Mouse (Mus musculus): Measurements from ENCODE around the gene Rhno1. TPM values are rescaled to one million over a fixed set of nuclear protein-coding genes. Genes with fewer than 3 reads are reported as not detected.

Gene Rhno1
- polyA plus RNA-seq, 1 experiment = 27.3 TPM

DNA sequence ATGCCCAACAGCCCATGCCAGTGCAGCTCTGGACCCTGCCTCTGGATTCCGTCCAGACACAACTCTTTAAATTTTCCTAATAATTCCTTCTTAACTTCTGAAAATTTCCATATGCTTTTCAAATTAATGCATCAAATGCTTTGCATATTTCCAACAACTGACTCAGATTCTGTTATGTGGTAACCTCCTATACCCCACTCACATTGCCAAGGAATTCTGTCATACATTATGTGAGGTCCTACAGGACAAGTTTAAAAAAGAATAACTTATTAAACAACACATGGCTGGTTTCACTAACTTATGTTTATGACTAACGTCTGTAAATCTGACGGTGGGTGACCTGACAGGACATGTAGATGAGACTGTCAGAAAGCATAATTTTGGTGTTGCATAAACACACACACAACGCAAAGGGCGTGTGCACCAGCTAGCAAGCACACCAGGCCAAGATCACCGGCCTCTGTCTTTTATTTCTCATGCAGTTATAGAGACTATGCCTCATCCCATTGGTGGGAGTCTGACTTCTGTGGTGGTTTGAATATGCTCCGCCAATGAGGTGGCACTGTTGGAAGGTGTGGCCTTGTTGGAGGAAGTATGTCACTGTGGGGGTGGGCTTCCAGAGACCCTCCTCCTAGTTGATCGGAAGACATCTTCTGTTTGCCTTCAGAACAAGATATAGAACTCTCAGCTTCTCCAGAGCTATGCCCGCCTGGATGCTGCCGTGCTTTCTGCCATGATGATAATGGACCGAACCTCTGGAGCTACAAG, 20.6 kb downstream of the Rhno1 start:
- TF ChIP-seq CTCF (IDR thresholded peaks at IDR 0.05; ENCODE audit: low read depth, low read length) (no peak), POLR2A (IDR thresholded peaks at IDR 0.05; ENCODE audit: borderline replicate concordance, low read depth, low read length) (no peak)
- no peak overlapping the region for H3K4me3 ChIP-seq (ENCODE audit: insufficient read depth, low read length)
- H3K27ac ChIP-seq (ENCODE audit: insufficient read depth, low read depth, low read length) = no peak overlapping the region
- H3K4me1 ChIP-seq (ENCODE audit: control insufficient read depth, insufficient read depth, low read length) = peaks cover 6% of the 10 kb centered on the region

DNA sequence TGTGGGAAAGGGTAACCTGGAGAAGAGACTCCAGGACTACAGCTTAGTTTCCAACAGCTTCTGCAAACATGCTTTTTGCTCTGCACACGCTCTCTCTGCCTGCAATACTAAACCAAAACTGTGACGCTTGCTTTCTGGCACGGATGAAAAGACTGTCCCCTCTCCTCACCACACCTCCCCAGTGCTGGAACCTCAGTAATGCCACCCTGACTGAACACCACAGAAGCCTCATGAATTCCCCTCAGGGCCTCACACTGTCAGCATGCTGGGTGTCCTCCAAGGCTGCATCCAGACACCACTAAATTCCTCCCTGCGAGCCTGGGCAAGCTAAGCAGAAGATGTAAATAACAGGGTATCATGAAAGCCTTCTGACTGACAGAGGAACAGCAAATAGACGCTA, 23.8 kb downstream of the Rhno1 start:
- Histone ChIP-seq H3K4me1 (ENCODE audit: control insufficient read depth, insufficient read depth, low read length) (no peaks in the 10 kb centered on the region), H3K27ac (ENCODE audit: insufficient read depth, low read depth, low read length) (no peak overlapping the region), H3K4me3 (ENCODE audit: insufficient read depth, low read length) (no peak overlapping the region)
- TF ChIP-seq POLR2A (IDR thresholded peaks at IDR 0.05; ENCODE audit: borderline replicate concordance, low read depth, low read length) = no peak
- no peak for TF ChIP-seq CTCF (IDR thresholded peaks at IDR 0.05; ENCODE audit: low read depth, low read length)

DNA sequence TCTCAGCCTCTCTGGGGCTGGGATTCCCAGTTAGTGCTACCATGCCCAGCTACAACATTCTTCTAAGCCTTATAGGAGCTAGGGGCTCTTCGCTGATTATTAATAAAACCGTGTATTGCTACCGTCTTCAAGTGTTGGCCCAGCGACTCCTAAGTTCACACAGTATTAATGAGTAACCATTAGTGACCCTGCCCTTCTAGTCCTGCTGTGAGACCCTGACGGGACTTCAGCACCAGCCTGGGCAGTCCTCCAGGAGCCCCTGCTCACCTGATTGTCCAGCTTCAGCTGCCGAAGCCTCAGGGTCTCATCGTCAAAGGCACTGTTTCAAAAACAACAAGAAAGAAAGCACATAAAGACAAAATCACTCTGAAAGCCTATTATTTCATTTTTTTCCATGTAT, 25.2 kb downstream of the Rhno1 start:
- TF ChIP-seq CTCF (IDR thresholded peaks at IDR 0.05; ENCODE audit: low read depth, low read length) (no peak), POLR2A (IDR thresholded peaks at IDR 0.05; ENCODE audit: borderline replicate concordance, low read depth, low read length) (no peak)

DNA sequence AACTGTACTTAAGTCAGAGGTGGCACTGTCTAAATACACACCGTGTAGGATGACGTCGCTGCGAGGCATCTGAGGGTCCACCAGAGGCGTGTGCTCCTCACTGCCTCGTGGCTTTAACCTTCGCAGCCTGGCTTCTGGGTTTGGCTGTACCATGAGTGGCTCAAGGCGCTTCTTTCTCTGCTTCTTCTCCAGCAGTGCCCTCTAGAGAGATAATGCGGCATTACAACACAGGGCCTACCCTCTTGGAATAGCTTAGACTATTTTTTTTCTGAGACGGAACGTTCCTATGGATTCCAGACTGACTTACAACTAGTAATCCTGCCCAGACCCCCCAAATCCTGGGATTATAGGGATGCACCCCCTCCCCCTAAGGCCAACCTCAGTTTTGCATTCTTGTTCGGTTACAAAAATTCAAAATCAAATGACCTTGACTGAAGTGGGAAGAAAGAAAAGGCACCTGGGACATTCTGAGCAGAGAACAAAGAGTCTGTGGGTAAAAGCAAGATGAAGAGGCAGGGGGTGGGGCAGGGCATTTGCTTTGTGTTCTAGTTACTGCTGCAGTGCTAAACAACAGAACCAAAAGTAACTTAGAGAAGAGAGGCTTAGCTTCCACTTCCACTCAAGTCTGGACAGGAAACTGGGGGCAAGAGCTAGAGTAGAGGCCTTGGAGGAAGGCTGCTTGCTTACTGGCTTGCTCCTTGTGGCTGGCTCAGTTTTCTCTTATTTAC, 28.1 kb downstream of the Rhno1 start:
- no peak overlapping the region for H3K27ac ChIP-seq (ENCODE audit: insufficient read depth, low read depth, low read length)
- no peaks in the 10 kb centered on the region for H3K4me1 ChIP-seq (ENCODE audit: control insufficient read depth, insufficient read depth, low read length)
- no peak overlapping the region for H3K4me3 ChIP-seq (ENCODE audit: insufficient read depth, low read length)
- TF ChIP-seq POLR2A (IDR thresholded peaks at IDR 0.05; ENCODE audit: borderline replicate concordance, low read depth, low read length) = no peak
- TF ChIP-seq CTCF (IDR thresholded peaks at IDR 0.05; ENCODE audit: low read depth, low read length) = 0 out of 2 replicates have a peak, but pooled peaks have one; percentile 30

More for the DNA sequence above, 25.2 kb downstream of the Rhno1 start:
- no peak overlapping the region for H3K27ac ChIP-seq (ENCODE audit: insufficient read depth, low read depth, low read length)
- no peak overlapping the region for H3K4me3 ChIP-seq (ENCODE audit: insufficient read depth, low read length)
- H3K4me1 ChIP-seq (ENCODE audit: control insufficient read depth, insufficient read depth, low read length) = no peaks in the 10 kb centered on the region

DNA sequence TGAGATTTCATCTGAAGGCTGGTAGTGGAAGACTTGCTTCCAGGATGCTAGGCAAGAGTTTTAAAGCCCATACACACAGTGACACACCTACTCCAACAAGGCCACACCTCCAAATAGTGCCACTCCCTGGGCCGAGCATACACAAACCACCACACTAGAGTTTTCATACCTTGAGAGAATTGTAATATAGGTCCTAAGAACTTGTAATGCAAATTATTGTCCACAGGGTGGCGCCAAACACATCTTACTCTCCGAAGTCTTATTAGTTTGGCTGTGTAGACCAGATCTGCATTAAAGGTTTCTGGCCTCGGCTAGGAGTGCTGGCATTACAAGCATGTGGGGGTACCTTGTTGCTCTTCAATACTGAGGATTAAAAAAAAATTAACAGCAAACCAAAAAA, 44.4 kb downstream of the Rhno1 start:
- Histone ChIP-seq H3K4me3 (ENCODE audit: insufficient read depth, low read length) (no peak overlapping the region), H3K27ac (ENCODE audit: insufficient read depth, low read depth, low read length) (no peak overlapping the region), H3K4me1 (ENCODE audit: control insufficient read depth, insufficient read depth, low read length) (no peaks in the 10 kb centered on the region)
- no peak for TF ChIP-seq POLR2A (IDR thresholded peaks at IDR 0.05; ENCODE audit: borderline replicate concordance, low read depth, low read length)
- no peak for TF ChIP-seq CTCF (IDR thresholded peaks at IDR 0.05; ENCODE audit: low read depth, low read length)

DNA sequence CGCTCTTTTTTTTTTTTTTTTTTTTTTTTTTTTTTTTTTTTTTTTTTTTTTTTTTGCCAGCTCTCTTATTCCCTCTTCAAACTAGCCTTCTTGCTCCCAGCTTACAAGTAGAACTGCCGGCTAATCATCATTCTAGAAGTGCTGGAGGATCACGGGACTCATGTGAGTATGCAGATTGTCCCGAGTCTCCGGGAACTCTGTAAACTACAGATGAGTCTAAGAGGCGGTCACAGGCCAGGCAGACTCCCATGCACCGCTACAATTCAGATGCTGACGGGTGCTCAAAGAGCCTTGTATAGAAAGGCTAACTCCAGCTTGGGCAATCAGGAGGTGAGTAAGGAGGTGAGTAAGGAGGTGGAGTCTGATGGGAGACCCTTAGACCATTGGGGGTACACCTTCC, 47.1 kb downstream of the Rhno1 start:
- Histone ChIP-seq H3K4me3 (ENCODE audit: insufficient read depth, low read length) (no peak overlapping the region), H3K4me1 (ENCODE audit: control insufficient read depth, insufficient read depth, low read length) (no peaks in the 10 kb centered on the region), H3K27ac (ENCODE audit: insufficient read depth, low read depth, low read length) (no peak overlapping the region)
- TF ChIP-seq CTCF (IDR thresholded peaks at IDR 0.05; ENCODE audit: low read depth, low read length) (no peak), POLR2A (IDR thresholded peaks at IDR 0.05; ENCODE audit: borderline replicate concordance, low read depth, low read length) (no peak)

DNA sequence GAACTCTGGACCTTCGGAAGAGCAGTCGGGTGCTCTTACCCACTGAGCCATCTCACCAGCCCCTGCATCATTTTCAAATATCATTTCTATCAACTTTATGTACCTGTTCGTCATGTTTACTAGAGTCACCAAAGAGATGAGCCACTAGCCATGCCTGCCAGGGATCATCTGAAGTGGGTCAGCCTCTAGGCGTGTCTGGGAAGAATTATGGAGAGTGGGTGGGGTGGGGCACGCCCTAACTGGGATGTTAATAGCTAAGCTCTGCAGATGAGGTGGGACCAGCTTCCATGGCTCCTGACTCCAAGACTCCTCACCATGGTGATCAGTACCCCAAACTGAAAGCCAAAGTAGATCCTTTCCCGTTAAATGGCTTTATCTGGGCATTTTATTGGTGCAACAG, 47.9 kb downstream of the Rhno1 start:
- no peaks in the 10 kb centered on the region for H3K4me1 ChIP-seq (ENCODE audit: control insufficient read depth, insufficient read depth, low read length)
- no peak overlapping the region for H3K4me3 ChIP-seq (ENCODE audit: insufficient read depth, low read length)
- TF ChIP-seq CTCF (IDR thresholded peaks at IDR 0.05; ENCODE audit: low read depth, low read length) = no peak
- TF ChIP-seq POLR2A (IDR thresholded peaks at IDR 0.05; ENCODE audit: borderline replicate concordance, low read depth, low read length) = no peak
- H3K27ac ChIP-seq (ENCODE audit: insufficient read depth, low read depth, low read length) = no peak overlapping the region

DNA sequence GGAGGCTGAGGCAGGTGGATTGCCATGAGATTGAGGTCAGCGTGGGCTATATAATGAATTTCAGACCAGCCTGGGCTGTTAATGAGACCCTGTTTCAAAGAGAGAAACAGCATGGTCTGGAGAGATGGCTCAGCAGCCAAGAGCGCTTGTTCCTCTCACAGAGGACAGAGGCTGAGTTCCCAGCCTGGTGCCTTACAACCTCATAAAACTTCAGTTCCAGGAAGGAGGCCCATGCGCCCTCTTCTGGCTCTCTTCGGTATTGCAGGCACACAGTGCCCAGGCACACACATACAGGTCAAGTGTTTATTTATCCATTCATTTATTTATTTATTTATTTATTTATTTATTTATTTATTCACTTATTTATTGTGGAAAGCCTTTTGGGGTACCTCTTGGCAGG, 54.4 kb downstream of the Rhno1 start:
- H3K27ac ChIP-seq (ENCODE audit: insufficient read depth, low read depth, low read length) = no peak overlapping the region
- TF ChIP-seq CTCF (IDR thresholded peaks at IDR 0.05; ENCODE audit: low read depth, low read length) (peak; percentile 43; the same call in 1 of the 2 replicates), POLR2A (IDR thresholded peaks at IDR 0.05; ENCODE audit: borderline replicate concordance, low read depth, low read length) (no peak)
- H3K4me3 ChIP-seq (ENCODE audit: insufficient read depth, low read length) = no peak overlapping the region
- no peaks in the 10 kb centered on the region for H3K4me1 ChIP-seq (ENCODE audit: control insufficient read depth, insufficient read depth, low read length)

Other genes with a start within 250 kb of the Rhno1 start
- gene Tspan9, start 219.3 kb downstream of the Rhno1 start, polyA plus RNA-seq (2012; ENCODE audit: insufficient read depth, insufficient read length, missing spikeins) = 0.65 and 1.7 TPM in 2 replicates
- not detected in 2 replicates for gene Tead4, start 62.1 kb downstream of the Rhno1 start, polyA plus RNA-seq (2012; ENCODE audit: insufficient read depth, insufficient read length, missing spikeins)
- gene Tulp3, start 7.1 kb downstream of the Rhno1 start, polyA plus RNA-seq (2012; ENCODE audit: insufficient read depth, insufficient read length, missing spikeins) = 3.9 and 5.2 TPM in 2 replicates
- gene Foxm1, start 56 bp upstream of the Rhno1 start, polyA plus RNA-seq (2012; ENCODE audit: insufficient read depth, insufficient read length, missing spikeins) = 27.4 and 31.7 TPM in 2 replicates
- not detected in 2 replicates for gene Tex52, start 12.5 kb upstream of the Rhno1 start, polyA plus RNA-seq (2012; ENCODE audit: insufficient read depth, insufficient read length, missing spikeins)
- gene Gm44596, start 12.6 kb upstream of the Rhno1 start, polyA plus RNA-seq (2012; ENCODE audit: insufficient read depth, insufficient read length, missing spikeins) = not detected in 2 replicates
- not detected in 2 replicates for gene Nrip2, start 36.4 kb upstream of the Rhno1 start, polyA plus RNA-seq (2012; ENCODE audit: insufficient read depth, insufficient read length, missing spikeins)
- 5.5 and 6.8 TPM in 2 replicates for gene Itfg2, start 62.0 kb upstream of the Rhno1 start, polyA plus RNA-seq (2012; ENCODE audit: insufficient read depth, insufficient read length, missing spikeins)
- 28.9 and 32.7 TPM in 2 replicates for gene Fkbp4, start 75.8 kb upstream of the Rhno1 start, polyA plus RNA-seq (2012; ENCODE audit: insufficient read depth, insufficient read length, missing spikeins)
- gene Pzp, start 163.8 kb upstream of the Rhno1 start, polyA plus RNA-seq (2012; ENCODE audit: insufficient read depth, insufficient read length, missing spikeins) = not detected in 2 replicates
- gene A2ml1, start 218.7 kb upstream of the Rhno1 start, polyA plus RNA-seq (2012; ENCODE audit: insufficient read depth, insufficient read length, missing spikeins) = 0.84 TPM in 1 of 2 replicates, not detected in the other

Measured in bone marrow macrophage, adult 2 months (primary cell).